Mouse (Mus musculus): ENCODE measurements around the gene Gprc5c. TPM values are rescaled to one million over a fixed set of nuclear protein-coding genes. Genes with fewer than 3 reads are reported as not detected.

Gprc5c gene
- total RNA-seq, 2 experiments from 2014 or later = not detected

GRCm38 (mm10) chr11:114829499-114830432 is 21.2 kb upstream of the Gprc5c start:
- ATAC-seq (replicated peaks; ENCODE audit: low FRiP score, poor library complexity, severe bottlenecking) = no peak

- no peak for ATAC-seq (replicated peaks; ENCODE audit: low FRiP score, poor library complexity, severe bottlenecking)
These were observed 20.5 kb upstream of the Gprc5c start for GRCm38 (mm10) chr11:114830433-114830773.

DNA sequence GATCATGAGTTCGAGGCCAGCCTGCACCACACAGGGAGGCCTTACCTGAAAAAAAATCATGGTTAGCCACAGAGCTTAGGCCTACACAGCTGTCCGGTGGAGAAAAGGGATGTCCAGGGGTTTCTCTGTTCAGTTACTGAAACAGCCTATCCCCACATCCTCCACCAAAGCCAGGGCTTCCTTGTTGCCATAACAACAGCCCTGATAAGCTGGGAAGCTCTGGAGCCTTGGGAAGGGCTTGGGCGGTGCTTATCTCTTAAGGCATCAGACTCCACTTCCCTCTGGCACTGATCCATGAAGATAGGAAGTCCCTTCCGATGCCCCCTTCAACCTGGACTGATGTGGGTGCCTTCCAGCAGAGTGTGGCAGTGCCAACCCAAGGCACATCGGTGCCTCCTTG is 17.8 kb upstream of the Gprc5c start:
- ATAC-seq (replicated peaks; ENCODE audit: low FRiP score, poor library complexity, severe bottlenecking) = no peak

DNA sequence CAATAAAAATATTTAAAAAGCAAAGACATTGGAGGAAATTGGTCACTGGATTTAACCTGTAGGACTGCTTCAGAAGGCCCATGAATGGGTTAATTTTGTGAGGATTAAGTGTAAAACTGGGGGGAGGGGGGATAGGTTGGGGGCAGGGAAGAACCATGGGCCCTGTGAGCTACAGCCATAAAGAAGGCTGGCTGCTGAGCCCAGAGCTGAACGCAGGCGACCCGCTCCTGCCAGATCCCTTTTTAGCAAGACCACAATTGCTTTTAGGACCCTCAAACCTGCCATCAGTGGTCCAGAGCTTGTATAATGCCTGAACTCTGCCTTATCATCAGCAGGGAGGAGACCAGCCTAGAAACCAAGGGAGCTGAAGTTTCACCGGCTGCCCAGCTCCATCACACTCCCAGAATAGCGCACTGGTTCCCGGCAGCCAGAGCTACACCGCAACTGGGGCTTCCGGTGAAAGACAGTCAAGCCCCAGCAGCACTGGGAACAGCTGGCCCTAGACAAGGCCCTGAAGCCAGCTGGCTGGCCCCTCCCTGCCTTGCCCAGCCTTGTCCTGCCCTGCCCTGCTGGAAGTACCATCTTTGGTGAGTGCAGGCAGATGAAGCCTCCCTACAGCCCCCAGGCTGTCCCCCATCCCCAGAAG is 7.0 kb upstream of the Gprc5c start:
- no peak for ATAC-seq (replicated peaks; ENCODE audit: low FRiP score, poor library complexity, severe bottlenecking)

- ATAC-seq (replicated peaks; ENCODE audit: low FRiP score, poor library complexity, severe bottlenecking) = no peak
These were observed 6.3 kb upstream of the Gprc5c start for GRCm38 (mm10) chr11:114844464-114845220.

DNA sequence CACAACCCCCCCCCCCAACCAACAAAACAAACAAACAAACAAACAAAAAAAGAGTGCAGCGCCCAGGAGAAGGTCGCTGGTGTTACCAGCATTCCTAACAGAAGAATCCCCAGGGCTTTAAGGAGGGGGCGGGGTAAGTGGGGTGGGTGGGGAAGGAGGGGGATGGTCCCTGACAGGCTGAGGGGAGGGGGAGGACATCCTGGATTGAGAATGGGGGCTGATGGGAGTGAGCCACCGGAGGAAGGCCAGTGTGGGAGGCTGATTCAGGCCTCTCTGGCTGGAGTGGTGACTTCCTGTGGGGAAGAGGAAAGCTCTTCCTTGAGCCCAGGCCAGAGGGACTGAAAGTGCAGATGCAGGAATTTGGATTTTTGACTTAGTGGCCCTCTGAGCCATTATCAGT is 4.6 kb upstream of the Gprc5c start:
- ATAC-seq (replicated peaks; ENCODE audit: low FRiP score, poor library complexity, severe bottlenecking) = no peak

DNA sequence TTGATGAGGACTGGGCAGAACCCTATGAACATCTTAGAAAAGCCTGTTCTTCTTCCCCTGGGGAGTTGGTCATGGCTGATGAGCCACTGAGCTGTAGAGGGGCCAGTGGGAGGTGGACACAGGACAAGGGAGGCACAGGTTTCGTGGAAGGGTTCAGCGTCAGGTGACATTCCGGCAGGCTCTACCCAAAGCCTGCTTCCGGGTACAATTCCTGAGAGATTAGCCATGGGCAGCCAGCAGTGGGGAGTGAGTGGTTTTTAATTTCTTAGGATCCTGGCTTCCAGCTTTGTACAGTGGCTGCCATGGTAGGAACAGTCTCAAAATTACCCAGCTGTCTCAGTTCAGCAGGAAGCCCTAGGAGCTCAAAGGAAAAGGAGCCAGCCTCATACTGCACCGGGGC is 3.9 kb upstream of the Gprc5c start:
- ATAC-seq (replicated peaks; ENCODE audit: low FRiP score, poor library complexity, severe bottlenecking) = no peak

DNA sequence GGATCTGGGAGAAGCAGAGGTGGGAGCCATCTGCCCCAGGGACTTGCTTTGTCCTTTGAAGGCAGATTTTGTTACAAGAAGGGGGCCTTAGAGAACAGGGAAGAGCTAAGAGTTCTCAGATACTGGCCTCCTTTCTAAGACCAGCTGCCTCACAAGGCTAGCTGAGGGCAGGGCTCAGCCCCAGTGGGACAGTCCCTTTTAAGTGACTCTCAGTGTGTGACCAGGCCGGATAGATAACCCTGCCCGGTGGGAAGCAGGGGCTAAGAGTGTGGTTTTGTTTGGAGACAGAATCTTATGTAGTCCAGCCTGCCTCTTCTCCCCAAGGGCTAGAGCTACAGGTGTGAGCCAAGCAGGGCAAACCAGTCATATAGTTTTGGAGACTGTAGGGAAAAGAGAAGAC is 1.4 kb upstream of the Gprc5c start:
- no peak for ATAC-seq (replicated peaks; ENCODE audit: low FRiP score, poor library complexity, severe bottlenecking)

GRCm38 (mm10) chr11:114850066-114850451 is 893 bp upstream of the Gprc5c start:
- ATAC-seq (replicated peaks; ENCODE audit: low FRiP score, poor library complexity, severe bottlenecking) = no peak

DNA sequence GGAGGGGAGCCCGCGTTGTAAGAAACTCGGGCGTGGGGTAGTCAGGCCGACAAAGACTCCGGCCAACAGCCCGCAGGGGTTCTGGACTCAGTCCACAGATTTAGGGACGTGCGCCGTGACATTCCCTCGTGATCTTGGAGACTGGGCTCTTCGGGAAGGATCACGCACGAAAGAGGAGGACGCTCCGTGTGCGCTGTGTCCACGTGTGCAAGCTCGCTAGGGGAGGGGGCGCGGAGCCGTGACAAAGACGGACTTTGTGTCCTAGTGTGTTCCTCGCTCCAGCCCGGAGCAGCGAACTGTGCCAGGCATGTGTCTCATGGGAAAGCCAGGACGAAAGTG is 286 bp downstream of the Gprc5c start:
- no peak for ATAC-seq (replicated peaks; ENCODE audit: low FRiP score, poor library complexity, severe bottlenecking)

DNA sequence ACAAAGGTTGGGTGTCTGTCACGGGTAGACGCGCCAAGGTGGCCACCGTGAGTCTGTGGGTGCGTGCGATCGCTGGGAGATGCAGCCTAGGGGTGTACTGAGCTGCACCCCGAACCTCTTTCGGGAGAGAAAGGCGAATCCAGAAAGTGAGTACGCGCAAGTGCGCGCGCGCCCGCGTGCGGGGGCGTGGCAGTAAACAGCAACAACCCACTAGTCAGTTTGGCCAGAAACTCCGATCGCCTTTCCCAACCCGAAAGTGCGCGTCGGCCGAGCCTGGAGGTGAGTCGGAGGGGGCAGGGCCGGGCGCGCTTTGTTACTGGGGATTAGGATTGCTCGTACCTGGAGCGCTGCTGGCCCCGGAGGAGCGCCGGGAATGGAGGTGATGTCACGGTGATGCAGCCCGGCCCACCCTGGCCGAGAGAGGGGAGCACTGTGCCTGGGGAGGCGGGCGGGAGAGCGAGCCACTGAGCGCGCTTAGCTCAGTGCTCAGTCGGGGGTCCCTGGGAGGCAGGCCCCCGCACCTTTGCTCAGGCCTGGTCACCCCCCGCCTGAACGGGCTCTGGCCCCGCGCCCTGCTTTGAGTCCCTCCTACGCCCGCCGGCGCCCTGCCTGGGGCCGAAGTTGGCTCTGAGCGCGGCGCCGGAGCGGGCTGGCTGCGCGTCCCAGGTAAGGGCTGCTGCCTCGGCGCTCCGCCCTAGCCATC is 807 bp downstream of the Gprc5c start:
- no peak for ATAC-seq (replicated peaks; ENCODE audit: low FRiP score, poor library complexity, severe bottlenecking)

GRCm38 (mm10) chr11:114852311-114853173 is 1.6 kb downstream of the Gprc5c start:
- no peak for ATAC-seq (replicated peaks; ENCODE audit: low FRiP score, poor library complexity, severe bottlenecking)

GRCm38 (mm10) chr11:114853174-114853838 is 2.4 kb downstream of the Gprc5c start:
- no peak for ATAC-seq (replicated peaks; ENCODE audit: low FRiP score, poor library complexity, severe bottlenecking)

DNA sequence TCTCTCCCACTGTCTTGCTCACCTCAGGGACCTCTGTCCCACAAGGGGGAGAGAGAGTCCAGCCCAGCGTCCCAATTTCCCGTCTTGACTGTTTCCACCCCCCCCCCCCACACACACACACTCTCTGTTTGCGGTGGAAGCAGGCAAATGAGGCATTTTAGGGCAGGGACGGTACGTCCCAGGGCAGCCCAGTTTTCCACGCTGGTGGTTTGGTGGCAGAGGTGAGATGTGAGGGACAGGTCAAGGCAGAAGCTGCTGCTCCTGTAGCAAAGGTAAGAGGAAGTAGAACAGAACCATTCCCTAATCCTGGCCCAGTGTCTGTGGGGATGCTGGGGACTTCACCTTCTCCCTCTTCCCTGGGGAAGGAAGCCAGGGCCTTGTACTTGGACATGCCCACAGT is 3.6 kb downstream of the Gprc5c start:
- ATAC-seq (replicated peaks; ENCODE audit: low FRiP score, poor library complexity, severe bottlenecking) = no peak

GRCm38 (mm10) chr11:114856125-114856524 is 5.2 kb downstream of the Gprc5c start:
- ATAC-seq (replicated peaks; ENCODE audit: low FRiP score, poor library complexity, severe bottlenecking) = no peak

- no peak for ATAC-seq (replicated peaks; ENCODE audit: low FRiP score, poor library complexity, severe bottlenecking)
These were observed 7.7 kb downstream of the Gprc5c start for GRCm38 (mm10) chr11:114858641-114859040.

DNA sequence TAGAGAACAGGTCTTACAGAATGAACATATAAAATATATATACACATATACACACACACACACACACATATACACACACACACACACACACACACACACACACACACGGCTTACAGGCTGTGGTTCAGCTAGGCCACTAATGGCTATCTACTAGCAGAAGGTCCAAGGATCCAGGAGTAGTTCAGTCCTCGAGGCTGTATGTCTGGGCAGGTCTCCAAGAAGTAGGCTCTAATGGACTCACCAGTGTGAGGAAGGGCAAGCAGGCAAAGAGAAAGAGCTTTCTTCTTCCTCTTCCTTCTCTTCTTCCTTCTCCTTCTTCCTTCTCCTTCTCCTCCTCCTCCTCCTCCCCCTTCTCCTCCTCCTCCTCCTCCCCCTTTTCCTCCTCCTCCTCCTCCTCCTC is 10.1 kb downstream of the Gprc5c start:
- ATAC-seq (replicated peaks; ENCODE audit: low FRiP score, poor library complexity, severe bottlenecking) = no peak

DNA sequence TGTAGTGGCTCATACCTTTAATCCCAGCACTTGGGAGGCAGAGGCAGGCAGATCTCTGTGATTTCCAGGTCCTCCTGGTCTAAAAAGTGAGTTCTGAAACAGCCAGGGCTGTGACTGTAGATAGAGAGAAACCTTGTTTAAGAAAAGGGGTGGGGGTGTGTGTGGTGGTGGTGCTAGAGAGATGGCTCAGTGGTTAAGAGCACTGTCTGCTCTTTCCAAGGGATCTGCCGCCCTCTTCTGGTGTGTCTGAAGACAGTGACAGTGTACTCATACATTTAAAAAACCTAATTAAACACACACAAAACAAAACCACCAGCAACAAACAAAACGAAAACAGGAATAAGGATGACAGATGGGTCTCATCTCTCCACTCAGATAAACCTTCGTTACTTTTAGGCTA is 11.7 kb downstream of the Gprc5c start:
- ATAC-seq (replicated peaks; ENCODE audit: low FRiP score, poor library complexity, severe bottlenecking) = no peak

DNA sequence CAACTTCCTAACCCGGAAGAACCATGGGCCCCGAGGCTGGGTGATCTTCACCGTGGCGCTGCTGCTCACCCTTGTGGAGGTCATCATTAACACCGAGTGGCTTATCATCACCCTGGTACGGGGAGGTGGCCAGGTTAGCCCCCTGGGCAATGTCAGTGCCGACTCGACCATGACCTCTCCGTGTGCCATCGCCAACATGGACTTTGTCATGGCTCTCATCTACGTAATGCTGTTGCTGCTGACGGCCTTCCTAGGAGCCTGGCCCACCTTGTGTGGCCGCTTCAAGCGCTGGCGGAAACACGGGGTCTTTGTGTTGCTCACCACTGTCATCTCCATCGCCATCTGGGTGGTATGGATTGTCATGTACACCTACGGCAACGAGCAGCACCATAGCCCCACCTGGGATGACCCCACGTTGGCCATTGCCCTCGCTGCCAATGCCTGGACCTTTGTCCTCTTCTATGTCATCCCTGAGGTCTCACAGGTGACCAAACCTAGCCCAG is 13.0 kb downstream of the Gprc5c start:
- ATAC-seq (replicated peaks; ENCODE audit: low FRiP score, poor library complexity, severe bottlenecking) = no peak
